Mouse (Mus musculus) CH12.LX (cell line): ENCODE results near the gene Smap1.

Experiments used
- CTCF ChIP-seq, 2 experiments: IDR thresholded peaks in 1 of 2; conservative IDR thresholded peaks in 1 of 2; 2 replicates each; pipeline ENCODE4 v1.5.1; 2011 to 2012; ENCODE audit warnings: low read depth in 2 of 2, low read length in 2 of 2, improper control_type of control experiment in 1 of 2, inconsistent platforms in 1 of 2, mild to moderate bottlenecking in 1 of 2, moderate library complexity in 1 of 2
- KAT2A ChIP-seq: IDR thresholded peaks from 2 replicates; pipeline ENCODE4 v1.6.1; 2012; ENCODE audit warnings: low read length, improper control_type of control experiment, inconsistent platforms; ENCODE audit not compliant: insufficient replicate concordance
- POLR2A ChIP-seq: IDR thresholded peaks from 2 replicates; pipeline ENCODE4 v1.6.1; 2011; ENCODE audit warnings: low read depth, mild to moderate bottlenecking, improper control_type of control experiment, low read length
- ZC3H11A ChIP-seq: IDR thresholded peaks from 2 replicates; pipeline ENCODE4 v1.6.1; 2012; ENCODE audit warnings: low read depth, mild to moderate bottlenecking, inconsistent platforms, low read length, improper control_type of control experiment

- TF ChIP-seq POLR2A, result no peak
- TF ChIP-seq KAT2A, result no peak
- no peak for TF ChIP-seq CTCF (conservative IDR thresholded peaks at IDR 0.05 in 1 of 2, IDR thresholded peaks at IDR 0.05 in 1 of 2; ENCODE audit: low read depth in 2 of 2, low read length in 2 of 2)
- no peak for TF ChIP-seq ZC3H11A
Observed at GRCm38 (mm10) chr1:23855623-23856022, 66.5 kb downstream of the Smap1 start.
